Mouse (Mus musculus) spleen, postnatal 14 days (tissue): ENCODE results near the gene Vwf.
A peak's percentile ranks its signal among the peaks of the same experiment; 100 is the strongest.

Experiments
- DNase-seq, 2 experiments: peaks; one replicate each; pipeline ENCODE4 v3.0.0; 2021 to 2022; ENCODE audit warnings: low spot score in 2 of 2

Gene Vwf

GRCm38 (mm10) chr6:125622434-125622833, 75.9 kb downstream of the Vwf start:
- no peak for DNase-seq

GRCm38 (mm10) chr6:125640486-125640885, 93.9 kb downstream of the Vwf start:
- no peak for DNase-seq

GRCm38 (mm10) chr6:125641146-125641545, 94.6 kb downstream of the Vwf start:
- no peak for DNase-seq

- no peak for DNase-seq
Observed at GRCm38 (mm10) chr6:125648964-125649363, 102.4 kb downstream of the Vwf start.

- no peak for DNase-seq
Observed at GRCm38 (mm10) chr6:125651335-125651734, 104.8 kb downstream of the Vwf start.

- DNase-seq = no peak
Observed at GRCm38 (mm10) chr6:125653416-125653815, 106.8 kb downstream of the Vwf start.

GRCm38 (mm10) chr6:125656921-125657320, 110.3 kb downstream of the Vwf start:
- no peak for DNase-seq

GRCm38 (mm10) chr6:125657966-125658365, 111.4 kb downstream of the Vwf start:
- no peak for DNase-seq

GRCm38 (mm10) chr6:125661106-125661877, 114.7 kb downstream of the Vwf start:
- peak; percentile 24 to 50 for DNase-seq

- no peak for DNase-seq
Observed at GRCm38 (mm10) chr6:125663906-125664305, 117.3 kb downstream of the Vwf start.

GRCm38 (mm10) chr6:125671835-125672234, 125.3 kb downstream of the Vwf start:
- DNase-seq = no peak

GRCm38 (mm10) chr6:125678492-125678891, 131.9 kb downstream of the Vwf start:
- no peak for DNase-seq

GRCm38 (mm10) chr6:125680613-125681012, 134.0 kb downstream of the Vwf start:
- no peak for DNase-seq

GRCm38 (mm10) chr6:125685420-125685819, 138.8 kb downstream of the Vwf start:
- no peak for DNase-seq

- no peak for DNase-seq
Observed at GRCm38 (mm10) chr6:125687986-125688385, 141.4 kb downstream of the Vwf start.

GRCm38 (mm10) chr6:125690057-125690703, 143.6 kb downstream of the Vwf start, which contains the start of gene Ano2:
Gene Ano2, plus strand, starts transcription at chr6:125690419.
- no peak for DNase-seq

GRCm38 (mm10) chr6:125701146-125701545, 154.6 kb downstream of the Vwf start:
- DNase-seq = no peak

GRCm38 (mm10) chr6:125711261-125711660, 164.7 kb downstream of the Vwf start:
- DNase-seq = no peak

GRCm38 (mm10) chr6:125726408-125726807, 179.8 kb downstream of the Vwf start:
- no peak for DNase-seq

- no peak for DNase-seq
Observed at GRCm38 (mm10) chr6:125727484-125727911, 180.9 kb downstream of the Vwf start.

- no peak for DNase-seq
Observed at GRCm38 (mm10) chr6:125729471-125729870, 182.9 kb downstream of the Vwf start.

- DNase-seq = no peak
Observed at GRCm38 (mm10) chr6:125729986-125730535, 183.5 kb downstream of the Vwf start.
